Mouse (Mus musculus) bone marrow, adult 2 months (tissue): ENCODE measurements around the gene Traf4.

Experiments
- CTCF ChIP-seq: fragments of 200-500 bp; IDR thresholded peaks from 2 replicates; pipeline ENCODE4 v1.5.1; 2011; ENCODE audit warnings: low read length, control low read depth; ENCODE audit not compliant: control insufficient read depth, insufficient read depth
- POLR2A ChIP-seq: fragments of 200-500 bp; IDR thresholded peaks from 2 replicates; pipeline ENCODE4 v1.6.1; 2011; ENCODE audit warnings: low read depth, mild to moderate bottlenecking, control low read depth, low read length, borderline replicate concordance; ENCODE audit not compliant: control insufficient read depth

GRCm38 (mm10) chr11:78134344-78134743, 31.0 kb downstream of the Traf4 start:
- no peak for TF ChIP-seq POLR2A
- TF ChIP-seq CTCF = no peak
